8 mouse cellular contexts compared by ENCODE assay signal in genomic region chr11:78162504-78162903, GRCm38 (mm10). TPM values are rescaled to one million over a fixed set of nuclear protein-coding genes. Genes with fewer than 3 reads are reported as not detected.
DNase-seq lines count a peak whose midpoint lies in the region; ATAC-seq and TF ChIP-seq lines count a peak whose summit lies in the region.

No protein-coding gene starts in this region.

- TF ChIP-seq EP300 in lung, postnatal 0 days (IDR thresholded peaks at IDR 0.05), result no peak

- DNase-seq in frontal cortex, postnatal 14 days (ENCODE audit: low spot score in 2 of 2), result peak; percentile 50 to 77
- no peak for DNase-seq in thymus, adult 2 months
- DNase-seq in thymus, postnatal 10 days (ENCODE audit: low spot score in 2 of 2), result no peak
- DNase-seq in lung, postnatal 0 days (ENCODE audit: low spot score), result no peak
- DNase-seq in ovary, adult 18-20 months (ENCODE audit: low spot score), result no peak
- DNase-seq in left cerebral cortex, adult 2 months (ENCODE audit: extremely low spot score in 1 of 2, low spot score in 2 of 2), result no peak

- no peak; the same call in 1 of the 2 replicates for TF ChIP-seq CTCF in thymus, adult 2 months (IDR thresholded peaks at IDR 0.05; ENCODE audit: borderline replicate concordance, control insufficient read depth, extremely low read depth, insufficient read depth, low read length, poor library complexity)
- TF ChIP-seq CTCF in lung, postnatal 0 days (IDR thresholded peaks at IDR 0.05), result no peak
- TF ChIP-seq CTCF in left cerebral cortex, adult 2 months (IDR thresholded peaks at IDR 0.05), result no peak

- peaks cover 33% of the 10 kb centered on the region for H3K36me3 ChIP-seq in thymus, adult 2 months (ENCODE audit: control insufficient read depth, insufficient read depth, low read length)
- H3K36me3 ChIP-seq in intestine, embryonic 16.5 days (ENCODE audit: control insufficient read depth, insufficient read depth, low read length), result peaks cover 21% of the 10 kb centered on the region
- no peaks in the 10 kb centered on the region for H3K36me3 ChIP-seq in lung, postnatal 0 days (ENCODE audit: insufficient read depth, low read length)

- no peak overlapping the region for H3K4me3 ChIP-seq in thymus, adult 2 months (ENCODE audit: control insufficient read depth, insufficient read depth, low read length)
- H3K4me3 ChIP-seq in intestine, embryonic 16.5 days (ENCODE audit: low read length), result peak overlapping the region; percentile 99; the same call in 1 of the 2 replicates
- H3K4me3 ChIP-seq in lung, postnatal 0 days (ENCODE audit: low read depth, low read length), result no peak overlapping the region
- H3K4me3 ChIP-seq in left cerebral cortex, adult 2 months, result no peak overlapping the region

- no peaks in the 10 kb centered on the region for H3K27me3 ChIP-seq in thymus, adult 2 months (ENCODE audit: control insufficient read depth, insufficient read depth, low read length)
- H3K27me3 ChIP-seq in intestine, embryonic 16.5 days (replicated peaks; ENCODE audit: control insufficient read depth, insufficient read depth, low read length), result no peaks in the 10 kb centered on the region
- no peaks in the 10 kb centered on the region for H3K27me3 ChIP-seq in lung, postnatal 0 days (replicated peaks; ENCODE audit: insufficient read depth, low read length)

- H3K27ac ChIP-seq in thymus, adult 2 months (ENCODE audit: control insufficient read depth, insufficient read depth, low read length), result 0 out of 2 replicates have a peak overlapping the region, but pooled peaks have one; percentile 77
- 0 out of 2 replicates have a peak overlapping the region, but pooled peaks have one; percentile 32 for H3K27ac ChIP-seq in intestine, embryonic 16.5 days (ENCODE audit: low read length)
- H3K27ac ChIP-seq in lung, postnatal 0 days (ENCODE audit: low read length), result peak overlapping the region; percentile 94; the same call in 1 of the 2 replicates
- H3K27ac ChIP-seq in left cerebral cortex, adult 2 months, result no peak overlapping the region

- H3K4me2 ChIP-seq in intestine, embryonic 16.5 days (ENCODE audit: low read depth, low read length), result peak overlapping the region; percentile 94
- H3K4me2 ChIP-seq in lung, postnatal 0 days (replicated peaks; ENCODE audit: low read depth, low read length), result no peak overlapping the region; the same call in 1 of the 2 replicates

- no peak for TF ChIP-seq POLR2A in thymus, adult 2 months (IDR thresholded peaks at IDR 0.05; ENCODE audit: control insufficient read depth, extremely low read depth, insufficient read depth, low read length, poor library complexity)

- peaks cover 30% of the 10 kb centered on the region for H3K4me1 ChIP-seq in thymus, adult 2 months (replicated peaks; ENCODE audit: control insufficient read depth, insufficient read depth, low read length)
- peaks cover 45% of the 10 kb centered on the region for H3K4me1 ChIP-seq in intestine, embryonic 16.5 days (ENCODE audit: control insufficient read depth, insufficient read depth, low read length)
- peaks cover 23% of the 10 kb centered on the region for H3K4me1 ChIP-seq in lung, postnatal 0 days (ENCODE audit: insufficient read depth, low read depth, low read length)

- peak overlapping the region; percentile 99 for H3K9ac ChIP-seq in intestine, embryonic 16.5 days (ENCODE audit: low read depth, low read length)
- 0 out of 2 replicates have a peak overlapping the region, but pooled peaks have one; percentile 72 for H3K9ac ChIP-seq in lung, postnatal 0 days (replicated peaks; ENCODE audit: low read depth)

- intact Hi-C loops in left cerebral cortex, adult 2 months (cut with DNase I), result loop anchor here (5.0 kb wide), 1 partner anchor 65 kb away; no protein-coding TSS in a partner anchor

- H3K9me3 ChIP-seq in intestine, embryonic 16.5 days (ENCODE audit: control insufficient read depth, low read length), result no peaks in the 10 kb centered on the region
- no peaks in the 10 kb centered on the region for H3K9me3 ChIP-seq in lung, postnatal 0 days (ENCODE audit: low read length)

- WGBS in thymus, adult 2 months, result 61% methylated on average over 6 of the region's 6 CpGs
- 55% methylated on average over 6 of the region's 6 CpGs for WGBS in intestine, embryonic 16.5 days
- 37% methylated on average over 6 of the region's 6 CpGs for WGBS in lung, postnatal 0 days

- no peak for ATAC-seq in frontal cortex, adult (ENCODE audit: low TSS enrichment)
- no peak for ATAC-seq in intestine, embryonic 16.5 days
- no peak for ATAC-seq in lung, postnatal 0 days

RNA-seq across cellular contexts. Expression of gene Traf4, which starts 2.9 kb away (rescaled TPM):
- polyA plus RNA-seq in thymus, adult 2 months (2012; rRNA removed), result 275 TPM in 2 replicates
- 73.9 and 79.8 TPM in 2 replicates for polyA plus RNA-seq in intestine, embryonic 16.5 days (2015; fragmentation: Nextera tagmentation; extraction: Ambion mirVana)
- polyA plus RNA-seq in lung, postnatal 0 days (2015; fragmentation: Nextera tagmentation; extraction: Ambion mirVana), result 33.0 and 33.9 TPM in 2 replicates
- total RNA-seq in left cerebral cortex, adult 2 months (2021), result 10 to 100 TPM; 10.5 to 10.6 TPM

RNA-seq across cellular contexts. Expression of gene Nek8, which starts 14.0 kb away (rescaled TPM):
- polyA plus RNA-seq in thymus, adult 2 months (2012; rRNA removed), result 27.0 and 27.4 TPM in 2 replicates
- polyA plus RNA-seq in intestine, embryonic 16.5 days (2015; fragmentation: Nextera tagmentation; extraction: Ambion mirVana), result 14.9 and 17.1 TPM in 2 replicates
- polyA plus RNA-seq in lung, postnatal 0 days (2015; fragmentation: Nextera tagmentation; extraction: Ambion mirVana), result 11.7 and 14.4 TPM in 2 replicates
- total RNA-seq in left cerebral cortex, adult 2 months (2021), result 1 to 10 TPM; 3.0 to 3.1 TPM

RNA-seq across cellular contexts. Expression of gene Tlcd1, which starts 14.0 kb away (rescaled TPM):
- polyA plus RNA-seq in thymus, adult 2 months (2012; rRNA removed), result 30.0 and 33.1 TPM in 2 replicates
- 39.5 and 44.2 TPM in 2 replicates for polyA plus RNA-seq in intestine, embryonic 16.5 days (2015; fragmentation: Nextera tagmentation; extraction: Ambion mirVana)
- 18.2 and 20.0 TPM in 2 replicates for polyA plus RNA-seq in lung, postnatal 0 days (2015; fragmentation: Nextera tagmentation; extraction: Ambion mirVana)
- 10 to 100 TPM; 24.4 to 27.7 TPM for total RNA-seq in left cerebral cortex, adult 2 months (2021)

RNA-seq across cellular contexts. Expression of gene Rpl23a, which starts 20.9 kb away (rescaled TPM):
- 193 and 312 TPM in 2 replicates for polyA plus RNA-seq in thymus, adult 2 months (2012; rRNA removed)
- 1,166 and 1,241 TPM in 2 replicates for polyA plus RNA-seq in intestine, embryonic 16.5 days (2015; fragmentation: Nextera tagmentation; extraction: Ambion mirVana)
- polyA plus RNA-seq in lung, postnatal 0 days (2015; fragmentation: Nextera tagmentation; extraction: Ambion mirVana), result 991 and 1,079 TPM in 2 replicates
- total RNA-seq in left cerebral cortex, adult 2 months (2021), result 100 to 1,000 TPM; 647 to 724 TPM

RNA-seq across cellular contexts. Expression of gene Rab34, which starts 25.7 kb away (rescaled TPM):
- polyA plus RNA-seq in thymus, adult 2 months (2012; rRNA removed), result 15.4 and 18.5 TPM in 2 replicates
- polyA plus RNA-seq in intestine, embryonic 16.5 days (2015; fragmentation: Nextera tagmentation; extraction: Ambion mirVana), result 71.0 and 73.4 TPM in 2 replicates
- 103 and 104 TPM in 2 replicates for polyA plus RNA-seq in lung, postnatal 0 days (2015; fragmentation: Nextera tagmentation; extraction: Ambion mirVana)
- total RNA-seq in left cerebral cortex, adult 2 months (2021), result 10 to 100 TPM; 19.0 to 19.7 TPM

Comparison
In these comparisons a context has a peak if more than half of its experiments do, and no peak if none do; other contexts are left out.
1. DNase-seq: peak in frontal cortex, postnatal 14 days (2 of 2); none in thymus, adult 2 months (single experiment), thymus, postnatal 10 days (0 of 2), lung, postnatal 0 days (single experiment), ovary, adult 18-20 months (single experiment) and left cerebral cortex, adult 2 months (0 of 2).